Mouse (Mus musculus): ENCODE data around the gene Aire. TPM values are rescaled to one million over a fixed set of nuclear protein-coding genes. Genes with fewer than 3 reads are reported as not detected.
"Not testable (repeated sequence)": the region's sequence is repeated elsewhere in the genome, so short reads cannot be mapped to it uniquely, and the experiment has no call there.

Aire gene
- polyA plus RNA-seq, 1 experiment from 2014 or later: 0.15 TPM

DNA sequence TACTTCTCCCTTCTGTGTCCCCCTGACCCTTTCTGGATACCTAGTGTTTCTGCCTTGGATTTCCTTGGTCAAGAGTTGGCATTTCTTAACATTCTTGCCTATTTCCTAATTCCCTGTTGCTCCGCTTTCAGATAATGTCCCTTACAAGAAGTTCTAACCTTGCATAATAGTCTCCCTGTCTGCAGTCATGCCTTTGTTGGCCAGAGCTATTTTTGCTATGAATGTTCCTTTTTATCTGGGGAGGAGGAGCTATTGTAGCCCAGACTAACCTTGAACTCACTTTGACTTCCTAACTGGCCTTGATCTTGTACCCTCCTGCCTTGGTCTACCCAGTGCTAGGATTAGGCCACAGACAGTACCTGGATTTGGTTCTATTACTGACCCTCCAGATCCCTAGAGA is 27.9 kb downstream of the Aire start:
- H3K9ac ChIP-seq: no peak overlapping the region
- no peaks in the 10 kb centered on the region for H3K4me1 ChIP-seq (replicated peaks)
- WGBS: 85% methylated on average over 1 of the region's 1 CpGs
- H3K27ac ChIP-seq: no peak overlapping the region
- H3K36me3 ChIP-seq: no peaks in the 10 kb centered on the region
- no peaks in the 10 kb centered on the region for H3K9me3 ChIP-seq
- no peaks in the 10 kb centered on the region; the same call in 1 of the 2 replicates for H3K27me3 ChIP-seq (replicated peaks)
- no peak for ATAC-seq
- no peak overlapping the region for H3K4me3 ChIP-seq (replicated peaks)
- no peak overlapping the region for H3K4me2 ChIP-seq (replicated peaks)

DNA sequence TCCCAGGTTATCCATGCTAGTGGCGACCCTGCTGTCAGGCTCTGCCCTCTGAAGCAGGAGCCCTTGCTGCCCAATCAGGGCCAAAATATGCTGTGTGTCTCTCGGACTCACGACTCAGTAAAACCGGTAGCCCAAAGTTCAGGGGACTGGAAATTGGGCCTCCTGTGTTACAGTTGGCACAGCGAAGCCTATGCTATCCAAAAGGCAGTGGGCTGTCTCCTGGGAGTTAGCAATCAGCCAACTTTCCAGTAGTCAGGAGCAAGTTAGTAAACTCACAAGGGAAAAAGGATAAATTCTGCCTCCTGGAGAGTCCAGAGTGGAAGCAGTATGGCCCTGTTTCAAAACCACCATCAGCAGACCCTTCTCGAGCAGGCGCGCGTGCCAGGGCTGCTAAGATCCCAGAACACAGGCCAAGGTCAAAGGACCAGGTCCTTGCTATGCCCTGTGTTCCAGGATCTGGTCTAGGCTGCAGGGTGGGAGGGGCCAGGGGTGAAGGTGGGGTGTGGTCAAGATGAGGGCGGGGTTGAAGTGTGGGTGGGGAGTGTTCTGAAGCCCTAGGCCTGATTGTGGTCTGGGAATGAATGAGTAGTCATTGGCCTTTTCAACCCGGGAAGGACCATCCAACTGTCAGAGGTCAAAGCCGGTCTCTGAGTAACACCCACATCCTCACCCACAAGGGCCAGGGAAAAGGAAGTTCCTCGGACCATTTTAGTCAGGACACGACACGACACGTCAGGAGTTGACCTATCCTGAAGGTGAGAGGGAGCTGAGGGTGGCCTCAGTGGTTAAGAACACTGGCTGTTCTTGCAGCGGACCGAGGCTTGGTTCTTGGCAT is 30.5 kb downstream of the Aire start:
- H3K4me3 ChIP-seq (replicated peaks): no peak overlapping the region
- 90% methylated on average over 18 of the region's 18 CpGs for WGBS
- no peaks in the 10 kb centered on the region for H3K9me3 ChIP-seq
- H3K27me3 ChIP-seq (replicated peaks): no peaks in the 10 kb centered on the region
- H3K9ac ChIP-seq: no peak overlapping the region
- no peaks in the 10 kb centered on the region for H3K36me3 ChIP-seq
- no peak overlapping the region for H3K4me2 ChIP-seq (replicated peaks)
- peaks cover 11% of the 10 kb centered on the region for H3K4me1 ChIP-seq (replicated peaks)
- ATAC-seq: no peak
- H3K27ac ChIP-seq: no peak overlapping the region

DNA sequence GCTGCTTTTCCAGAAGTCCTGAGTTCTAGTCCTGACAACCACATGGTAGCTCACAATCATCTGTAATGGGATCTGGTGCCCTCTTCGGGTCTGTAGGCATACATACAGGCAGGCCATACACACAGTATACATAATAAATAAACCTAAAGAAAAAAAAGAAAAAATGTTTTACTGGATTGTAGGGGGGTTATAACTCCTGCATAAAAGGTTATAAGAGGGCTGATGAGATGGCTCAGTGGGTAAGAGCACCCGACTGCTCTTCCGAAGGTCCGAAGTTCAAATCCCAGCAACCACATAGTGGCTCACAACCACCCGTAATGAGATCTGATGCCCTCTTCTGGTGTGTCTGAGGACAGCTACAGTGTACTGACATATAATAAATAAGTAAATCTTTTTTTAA is 32.3 kb downstream of the Aire start:
- 91% methylated on average over 5 of the region's 5 CpGs for WGBS
- peak overlapping the region; percentile 87; the same call in 1 of the 2 replicates for H3K4me2 ChIP-seq (replicated peaks)
- H3K9me3 ChIP-seq; H3K4me3 ChIP-seq (replicated peaks); H3K36me3 ChIP-seq; ATAC-seq; H3K9ac ChIP-seq; H3K27ac ChIP-seq; H3K27me3 ChIP-seq (replicated peaks): not testable (repeated sequence)
- H3K4me1 ChIP-seq (replicated peaks): peaks cover 28% of the 10 kb centered on the region

DNA sequence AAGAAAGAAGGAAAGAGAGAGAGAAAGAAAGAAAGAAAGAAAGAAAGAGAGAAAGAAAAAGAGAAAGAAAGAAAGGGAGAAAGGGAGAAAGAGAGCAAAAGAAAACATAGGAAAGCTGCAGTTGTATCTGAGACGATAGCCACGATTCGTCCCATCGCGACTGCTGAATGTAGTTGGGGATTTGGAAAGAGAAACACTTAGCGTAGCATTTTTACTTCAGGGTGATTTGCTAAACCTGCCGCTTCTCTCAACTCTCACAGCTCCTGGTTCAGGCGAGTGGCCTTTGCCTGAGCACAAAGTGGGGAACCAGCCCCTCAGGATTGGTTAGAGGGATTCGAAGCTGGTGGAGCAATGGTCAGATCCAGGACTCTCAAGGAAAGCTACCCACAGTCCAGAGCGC is 33.1 kb downstream of the Aire start:
- Histone ChIP-seq H3K4me1 (replicated peaks) (peaks cover 35% of the 10 kb centered on the region), H3K27ac (0 out of 2 replicates have a peak overlapping the region, but pooled peaks have one; percentile 13), H3K4me3 (replicated peaks) (peak overlapping the region; percentile 19; the same call in 1 of the 2 replicates), H3K27me3 (replicated peaks) (no peaks in the 10 kb centered on the region), H3K9me3 (no peaks in the 10 kb centered on the region), H3K4me2 (replicated peaks) (peak overlapping the region; percentile 87), H3K36me3 (no peaks in the 10 kb centered on the region), H3K9ac (peak overlapping the region; percentile 38; the same call in 1 of the 2 replicates)
- no peak for ATAC-seq
- 14% methylated on average over 10 of the region's 10 CpGs for WGBS

DNA sequence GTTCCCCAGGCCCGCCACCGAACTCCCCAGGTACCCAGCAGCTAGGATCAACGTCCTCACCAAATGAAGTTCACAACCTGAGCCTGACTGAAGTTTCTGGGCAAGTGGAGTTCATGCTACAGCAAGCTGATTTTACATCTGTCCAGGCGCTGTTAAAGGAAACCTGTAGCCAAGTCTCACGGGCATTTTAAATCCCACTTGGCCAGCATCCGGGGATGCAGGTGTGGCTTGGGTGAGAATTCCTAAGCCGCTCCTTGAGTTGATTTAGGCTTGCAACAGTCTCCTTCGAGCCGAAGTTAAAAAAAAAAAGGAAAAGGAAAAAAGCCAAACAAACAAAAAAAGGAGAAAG is 33.5 kb downstream of the Aire start, which contains the start of gene Pfkl:
Gene Pfkl, minus strand, starts transcription at position 139 of the 349 bp plus-strand sequence.
- H3K27me3 ChIP-seq (replicated peaks): no peaks in the 10 kb centered on the region
- H3K4me1 ChIP-seq (replicated peaks): peaks cover 38% of the 10 kb centered on the region
- peak within 1 kb of the TSS; percentile 99 for H3K27ac ChIP-seq
- no peaks in the 10 kb centered on the region for H3K9me3 ChIP-seq
- 0% methylated on average over 9 of the region's 9 CpGs for WGBS
- H3K9ac ChIP-seq: peak within 1 kb of the TSS; percentile 91
- H3K4me2 ChIP-seq (replicated peaks): peak within 1 kb of the TSS; percentile 87
- ATAC-seq: peak; percentile 20; the same call in 1 of the 2 replicates
- peak within 1 kb of the TSS; percentile 74 for H3K4me3 ChIP-seq (replicated peaks)
- no peaks in the 10 kb centered on the region for H3K36me3 ChIP-seq

DNA sequence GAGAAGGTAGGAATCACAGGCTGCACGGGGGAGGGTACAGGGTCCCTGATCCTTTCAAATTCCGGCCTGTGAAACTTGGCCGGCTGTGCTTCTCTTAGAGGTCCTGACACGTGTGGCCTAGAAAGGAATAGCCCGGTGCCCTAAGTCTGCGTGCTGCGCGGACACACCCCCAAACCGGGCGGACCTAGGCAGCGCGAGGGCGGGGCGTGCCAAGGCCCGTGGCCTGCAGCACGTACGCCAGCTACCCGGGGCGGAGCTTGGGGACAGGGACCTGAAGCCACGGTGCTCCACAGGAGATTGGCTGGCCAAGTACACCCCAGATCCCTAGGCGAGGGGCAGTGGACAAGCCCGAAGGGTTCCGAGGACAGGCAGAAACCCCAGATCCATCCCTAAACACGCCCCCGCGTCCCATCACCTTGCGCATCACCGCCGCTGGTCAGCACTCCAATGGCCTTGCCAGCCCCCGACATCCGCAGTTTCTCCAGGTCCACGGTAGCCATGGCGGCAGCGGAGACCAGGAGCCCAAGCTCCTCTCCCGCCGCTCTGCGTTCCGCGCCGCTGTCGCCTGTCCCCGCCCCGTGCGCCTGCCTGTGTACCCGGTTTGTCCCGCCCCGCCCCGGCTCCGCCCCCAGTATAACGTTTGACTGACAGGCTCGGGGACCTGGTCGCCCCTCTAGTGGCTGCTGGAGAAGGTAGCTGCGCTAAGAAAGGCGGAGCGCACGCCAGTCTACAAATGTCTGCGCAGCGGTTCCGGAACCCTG is 34.0 kb downstream of the Aire start:
- Histone ChIP-seq H3K4me2 (replicated peaks) (peak overlapping the region; percentile 87), H3K4me1 (replicated peaks) (peaks cover 38% of the 10 kb centered on the region), H3K27ac (peak overlapping the region; percentile 99), H3K4me3 (replicated peaks) (peak overlapping the region; percentile 74), H3K9me3 (no peaks in the 10 kb centered on the region), H3K36me3 (no peaks in the 10 kb centered on the region), H3K27me3 (replicated peaks) (no peaks in the 10 kb centered on the region), H3K9ac (peak overlapping the region; percentile 91)
- under 1% methylated on average over 59 of the region's 59 CpGs for WGBS
- ATAC-seq: peak; percentile 96

DNA sequence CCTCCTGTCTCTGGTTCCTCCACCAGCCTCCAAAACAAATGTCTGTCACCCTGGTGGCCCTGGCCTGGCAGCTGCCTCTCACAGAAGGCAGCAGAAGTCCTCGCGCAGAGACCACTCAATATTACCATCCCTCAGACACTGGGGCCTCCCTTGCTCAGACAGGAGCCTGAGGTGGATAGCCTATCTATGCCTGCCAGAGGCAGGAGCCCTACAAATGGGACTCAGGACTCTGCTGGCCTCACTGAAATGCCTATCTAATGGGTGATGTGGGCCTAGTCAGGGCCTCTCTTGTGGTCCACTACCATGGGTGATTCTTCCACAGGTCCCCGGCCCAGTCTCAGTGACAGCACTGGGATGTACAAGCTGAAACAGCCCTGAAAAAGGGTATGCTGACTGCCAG is 35.2 kb downstream of the Aire start:
- Histone ChIP-seq H3K9ac (peak overlapping the region; percentile 91), H3K4me2 (replicated peaks) (peak overlapping the region; percentile 87), H3K36me3 (no peaks in the 10 kb centered on the region), H3K27ac (peak overlapping the region; percentile 99), H3K4me1 (replicated peaks) (peaks cover 38% of the 10 kb centered on the region), H3K9me3 (no peaks in the 10 kb centered on the region), H3K4me3 (replicated peaks) (peak overlapping the region; percentile 74), H3K27me3 (replicated peaks) (no peaks in the 10 kb centered on the region)
- no peak for ATAC-seq
- WGBS: 63% methylated on average over 3 of the region's 3 CpGs

DNA sequence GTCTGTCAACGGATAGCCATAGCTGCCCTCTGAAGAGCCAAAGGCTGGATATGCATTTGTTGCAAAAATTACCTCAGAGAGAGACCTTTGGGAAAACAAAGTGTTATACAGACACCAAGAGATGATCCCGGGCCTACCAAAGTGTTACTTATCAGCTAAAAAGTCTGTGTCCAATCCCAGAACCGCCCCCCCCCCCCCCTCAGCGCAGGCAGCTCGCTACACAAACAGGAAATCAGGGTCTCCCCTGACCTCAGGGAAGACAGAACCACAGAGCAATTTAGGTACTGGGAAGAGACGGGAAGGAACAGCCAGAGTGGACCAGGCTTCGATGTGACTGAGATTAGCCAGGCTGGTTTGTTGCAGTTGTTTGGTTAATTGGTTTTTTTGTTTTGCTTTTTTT is 36.2 kb downstream of the Aire start:
- H3K27ac ChIP-seq: peak overlapping the region; percentile 99; the same call in 1 of the 2 replicates
- peaks cover 8% of the 10 kb centered on the region; the same call in 1 of the 2 replicates for H3K36me3 ChIP-seq

DNA sequence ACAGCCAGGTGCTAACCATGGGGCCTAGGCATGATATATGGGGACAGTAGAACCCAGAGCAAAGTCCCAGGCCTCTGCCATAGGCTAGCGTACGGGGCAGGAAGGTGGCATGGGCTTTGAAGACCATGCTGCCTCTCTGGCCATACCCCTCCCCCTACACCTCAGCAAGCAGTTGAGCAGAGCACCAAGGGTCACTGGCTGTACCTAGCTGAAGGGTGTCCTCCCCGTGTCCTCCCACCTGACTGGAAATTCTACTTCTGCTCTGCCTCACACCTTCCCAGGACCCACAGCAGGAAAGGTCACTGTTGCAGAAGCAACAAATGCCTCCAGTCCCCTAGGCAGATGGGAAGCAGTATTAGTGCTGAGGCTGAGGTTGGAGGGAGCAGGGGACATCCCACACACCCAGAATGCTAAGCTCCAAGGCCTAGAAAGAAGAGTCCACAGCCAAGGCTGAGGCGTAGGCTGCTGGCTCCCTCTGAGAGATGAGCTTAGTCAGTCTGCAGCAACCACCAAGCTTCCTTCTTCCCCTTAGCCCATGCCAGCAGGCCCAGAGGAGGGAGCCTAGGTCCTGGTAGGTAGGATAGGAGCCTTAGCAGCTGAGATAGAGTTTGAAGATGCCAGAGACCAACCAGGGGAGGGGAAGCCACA is 37.5 kb downstream of the Aire start:
- H3K27me3 ChIP-seq (replicated peaks): no peaks in the 10 kb centered on the region
- peak overlapping the region; percentile 87 for H3K4me2 ChIP-seq (replicated peaks)
- H3K4me3 ChIP-seq (replicated peaks): no peak overlapping the region
- ATAC-seq: no peak
- peaks cover 11% of the 10 kb centered on the region; the same call in 1 of the 2 replicates for H3K36me3 ChIP-seq
- H3K9ac ChIP-seq: no peak overlapping the region
- peak overlapping the region; percentile 99 for H3K27ac ChIP-seq
- no peaks in the 10 kb centered on the region for H3K9me3 ChIP-seq
- H3K4me1 ChIP-seq (replicated peaks): peaks cover 38% of the 10 kb centered on the region
- WGBS: 77% methylated on average over 4 of the region's 4 CpGs

More for the DNA sequence above, 36.2 kb downstream of the Aire start:
- Histone ChIP-seq H3K4me2 (replicated peaks) (peak overlapping the region; percentile 87), H3K4me1 (replicated peaks) (peaks cover 38% of the 10 kb centered on the region), H3K9ac (peak overlapping the region; percentile 91; the same call in 1 of the 2 replicates), H3K27me3 (replicated peaks) (no peaks in the 10 kb centered on the region), H3K4me3 (replicated peaks) (peak overlapping the region; percentile 74), H3K9me3 (no peaks in the 10 kb centered on the region)
- 14% methylated on average over 7 of the region's 7 CpGs for WGBS
- ATAC-seq: no peak

DNA sequence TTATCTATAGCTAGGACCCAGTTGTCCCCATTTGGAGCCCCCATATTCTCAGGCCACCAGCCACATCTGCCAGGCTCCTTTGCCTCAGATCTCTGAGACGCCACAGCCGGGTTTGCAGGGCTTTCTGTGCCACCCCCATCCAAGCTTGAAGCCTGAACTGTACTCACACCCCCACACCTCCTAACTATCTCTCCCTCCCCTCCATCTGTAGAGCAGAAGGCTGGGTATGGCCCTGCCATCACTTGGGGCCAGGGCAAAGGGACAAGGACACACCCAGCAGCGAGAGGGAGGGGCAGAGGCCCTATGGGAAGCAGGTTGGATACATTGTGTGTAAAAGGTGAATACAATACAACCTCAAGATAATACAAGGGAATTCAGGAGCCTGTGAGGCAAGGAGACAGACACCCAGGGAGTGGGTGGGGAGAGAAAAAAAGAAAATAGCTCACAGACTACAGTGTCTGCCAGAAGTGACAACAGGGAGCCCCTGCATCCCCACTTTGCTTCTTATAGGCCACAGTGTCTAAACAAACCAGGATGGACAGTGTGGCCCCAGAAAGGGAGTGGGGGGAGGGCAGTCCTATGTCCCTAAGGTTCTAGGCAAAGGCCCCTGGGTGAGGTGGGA is 38.8 kb downstream of the Aire start:
- Histone ChIP-seq H3K4me1 (replicated peaks) (peaks cover 38% of the 10 kb centered on the region), H3K4me3 (replicated peaks) (no peak overlapping the region), H3K36me3 (peaks cover 24% of the 10 kb centered on the region), H3K4me2 (replicated peaks) (peak overlapping the region; percentile 44), H3K27ac (peak overlapping the region; percentile 99), H3K9ac (no peak overlapping the region), H3K9me3 (no peaks in the 10 kb centered on the region), H3K27me3 (replicated peaks) (no peaks in the 10 kb centered on the region)
- WGBS: 59% methylated on average over 3 of the region's 3 CpGs
- ATAC-seq: peak; percentile 70

DNA sequence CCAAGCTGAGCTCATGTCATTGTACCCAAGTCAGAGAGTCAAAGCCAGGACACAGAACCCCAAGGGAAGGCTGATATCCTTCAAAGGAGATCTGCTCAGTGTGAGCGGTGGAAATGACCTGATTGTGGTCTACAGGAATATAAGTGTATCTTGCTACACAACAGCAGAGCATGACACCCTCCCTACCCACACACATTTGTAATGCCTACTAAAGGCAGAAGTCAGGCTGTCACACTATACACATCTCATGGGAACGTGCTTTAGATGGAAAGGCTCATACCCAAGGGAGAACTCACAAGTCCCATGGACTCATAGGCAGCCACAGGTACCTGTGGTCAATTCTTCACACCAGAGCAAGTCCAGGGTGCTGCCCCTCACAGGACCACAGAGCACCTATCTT is 41.1 kb downstream of the Aire start:
- peaks cover 21% of the 10 kb centered on the region for H3K4me1 ChIP-seq (replicated peaks)
- no peak for ATAC-seq
- H3K36me3 ChIP-seq: peaks cover 40% of the 10 kb centered on the region
- no peak overlapping the region for H3K27ac ChIP-seq
- no peak overlapping the region for H3K4me3 ChIP-seq (replicated peaks)
- H3K9me3 ChIP-seq: no peaks in the 10 kb centered on the region
- no peaks in the 10 kb centered on the region for H3K27me3 ChIP-seq (replicated peaks)
- H3K9ac ChIP-seq: no peak overlapping the region
- WGBS: 92% methylated on average over 2 of the region's 2 CpGs
- no peak overlapping the region for H3K4me2 ChIP-seq (replicated peaks)
